Mouse (Mus musculus): ENCODE results near the gene Olfr1111. TPM values are rescaled to one million over a fixed set of nuclear protein-coding genes. Genes with fewer than 3 reads are reported as not detected.
"Not testable (repeated sequence)": the region's sequence is repeated elsewhere in the genome, so short reads cannot be mapped to it uniquely, and the experiment has no call there.

Olfr1111 gene
- not detected in 2 replicates for polyA plus RNA-seq (2012; rRNA removed)

DNA sequence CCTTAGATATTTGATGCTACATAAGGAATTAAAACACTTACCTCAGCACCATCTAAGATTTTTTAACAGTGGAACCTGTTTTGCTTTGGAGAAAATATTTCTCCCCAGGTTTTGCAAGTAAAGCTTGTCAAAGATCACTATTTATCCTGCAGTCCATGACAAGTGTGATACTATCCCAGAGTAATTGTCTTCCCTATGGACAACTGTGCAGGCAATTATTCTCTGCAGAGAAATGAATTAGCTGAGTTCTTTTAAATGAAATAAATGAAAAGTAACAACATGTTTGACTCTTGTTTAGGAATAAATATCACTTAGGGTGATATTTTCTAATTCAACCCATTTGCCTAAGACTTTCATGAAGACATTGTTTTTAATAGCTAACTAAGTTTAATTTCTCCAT is at the start of gene Olfr1111:
Gene Olfr1111 (minus strand): TSS at position 101 of the 400 bp plus-strand sequence.
- Histone ChIP-seq H3K27ac (ENCODE audit: insufficient read depth, low read length) (no peak within 1 kb of the TSS), H3K4me1 (ENCODE audit: control insufficient read depth, insufficient read depth, low read length) (no peaks in the 10 kb centered on the region), H3K4me3 (ENCODE audit: insufficient read depth, low read length) (no peak within 1 kb of the TSS)
- TF ChIP-seq CTCF (IDR thresholded peaks at IDR 0.05; ENCODE audit: extremely low read depth, insufficient read depth, low read length): no peak
- TF ChIP-seq POLR2A (IDR thresholded peaks at IDR 0.05; ENCODE audit: extremely low read depth, insufficient read depth, low read length): no peak

DNA sequence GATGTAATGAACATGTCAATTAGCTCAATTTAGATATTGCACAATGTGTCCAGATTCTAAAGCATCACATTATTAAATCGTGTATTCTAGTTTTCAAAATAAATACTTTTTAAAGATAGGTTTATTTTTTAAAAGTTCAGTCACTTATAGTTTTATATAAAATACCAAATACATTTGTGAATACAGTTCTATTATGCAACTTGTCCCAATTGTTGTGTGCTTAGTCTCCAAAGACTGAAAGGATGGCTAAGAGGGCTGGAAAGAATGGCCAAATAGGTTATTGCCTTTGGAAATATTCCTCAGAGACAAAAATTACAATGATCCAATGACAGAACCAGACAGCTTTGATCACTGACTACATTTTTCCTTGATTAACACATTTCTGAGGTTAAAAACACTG is 35.1 kb upstream of the Olfr1111 start, which contains the start of gene Olfr1112:
Gene Olfr1112 (plus strand): TSS at position 301 of the 400 bp plus-strand sequence.
- Histone ChIP-seq H3K4me3 (ENCODE audit: insufficient read depth, low read length) (no peak within 1 kb of the TSS), H3K27ac (ENCODE audit: insufficient read depth, low read length) (no peak within 1 kb of the TSS), H3K4me1 (ENCODE audit: control insufficient read depth, insufficient read depth, low read length) (no peaks in the 10 kb centered on the region)
- TF ChIP-seq CTCF (IDR thresholded peaks at IDR 0.05; ENCODE audit: extremely low read depth, insufficient read depth, low read length): no peak
- no peak for TF ChIP-seq POLR2A (IDR thresholded peaks at IDR 0.05; ENCODE audit: extremely low read depth, insufficient read depth, low read length)

DNA sequence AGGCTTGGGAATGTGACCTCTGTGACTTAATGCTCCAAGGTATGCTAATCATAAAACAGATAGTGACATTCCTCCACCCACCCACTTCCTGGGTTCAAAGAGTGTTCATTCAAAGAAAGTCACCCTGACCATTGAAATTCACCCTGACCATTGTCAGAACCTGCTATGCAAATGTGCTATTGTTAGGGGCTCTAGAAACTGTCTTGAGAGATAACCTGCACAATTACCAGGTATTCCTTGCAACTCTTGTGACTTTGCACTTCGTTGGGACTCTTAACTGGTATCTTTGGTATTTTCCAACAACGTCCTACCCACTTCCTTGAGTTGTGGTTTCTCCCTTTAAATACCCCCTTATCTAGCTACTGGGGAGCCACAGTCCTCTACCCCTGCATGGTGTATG is 15.3 kb upstream of the Olfr1111 start:
- H3K4me1 ChIP-seq (ENCODE audit: control insufficient read depth, insufficient read depth, low read length); H3K27ac ChIP-seq (ENCODE audit: insufficient read depth, low read length); H3K4me3 ChIP-seq (ENCODE audit: insufficient read depth, low read length): not testable (repeated sequence)

DNA sequence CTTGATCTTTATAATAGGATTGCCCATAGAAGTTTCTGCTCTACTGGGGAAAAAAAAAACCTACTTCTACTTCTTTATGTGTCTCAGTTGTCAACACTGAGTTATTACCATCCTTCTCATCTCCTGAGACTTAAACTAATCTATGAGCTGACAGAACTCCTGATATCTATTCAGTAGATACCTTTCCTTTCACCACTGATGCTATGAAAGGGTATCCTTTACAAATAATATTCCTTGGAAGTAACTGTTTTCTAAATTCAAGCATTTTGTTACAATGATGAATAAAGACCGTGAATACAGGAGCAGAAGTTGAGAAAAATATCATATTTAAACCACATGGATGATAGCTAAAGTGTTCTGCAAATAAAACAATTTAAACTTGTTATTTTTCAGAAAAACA is 12.2 kb downstream of the Olfr1111 start, which contains the start of gene Olfr1110:
Gene Olfr1110 (minus strand): TSS at position 101 of the 400 bp plus-strand sequence.
- Histone ChIP-seq H3K27ac (ENCODE audit: insufficient read depth, low read length) (no peak within 1 kb of the TSS), H3K4me1 (ENCODE audit: control insufficient read depth, insufficient read depth, low read length) (no peaks in the 10 kb centered on the region), H3K4me3 (ENCODE audit: insufficient read depth, low read length) (no peak within 1 kb of the TSS)
- TF ChIP-seq CTCF (IDR thresholded peaks at IDR 0.05; ENCODE audit: extremely low read depth, insufficient read depth, low read length): no peak
- no peak for TF ChIP-seq POLR2A (IDR thresholded peaks at IDR 0.05; ENCODE audit: extremely low read depth, insufficient read depth, low read length)

DNA sequence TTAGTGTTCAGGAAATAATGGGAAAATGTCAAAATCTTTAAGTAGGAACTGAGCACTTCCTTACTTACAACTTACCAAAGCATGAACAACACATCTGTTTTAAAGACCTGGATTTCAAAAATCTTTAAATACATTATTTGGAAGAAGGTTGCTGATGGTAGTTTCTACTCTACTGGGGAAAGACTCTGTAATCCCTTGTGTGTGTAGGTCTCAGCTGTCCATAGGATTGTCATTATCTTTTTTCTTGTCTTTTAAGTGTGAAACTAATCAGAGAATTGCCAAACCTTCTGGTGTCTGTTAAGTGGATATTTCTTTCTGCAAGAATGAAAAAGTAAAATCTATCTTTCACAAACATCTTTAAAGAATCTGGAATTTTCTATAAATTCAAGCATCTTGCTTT is 38.0 kb downstream of the Olfr1111 start, which contains the start of gene Olfr259:
Gene Olfr259 (minus strand): TSS at position 101 of the 400 bp plus-strand sequence.
- Histone ChIP-seq H3K27ac (ENCODE audit: insufficient read depth, low read length) (no peak within 1 kb of the TSS), H3K4me1 (ENCODE audit: control insufficient read depth, insufficient read depth, low read length) (no peaks in the 10 kb centered on the region), H3K4me3 (ENCODE audit: insufficient read depth, low read length) (no peak within 1 kb of the TSS)
- TF ChIP-seq CTCF (IDR thresholded peaks at IDR 0.05; ENCODE audit: extremely low read depth, insufficient read depth, low read length): no peak
- TF ChIP-seq POLR2A (IDR thresholded peaks at IDR 0.05; ENCODE audit: extremely low read depth, insufficient read depth, low read length): no peak

Other genes starting within 250 kb of the Olfr1111 start
- not detected in 2 replicates for gene Olfr1098, start 228.1 kb downstream of the Olfr1111 start, polyA plus RNA-seq (2012; rRNA removed)
- gene Olfr1099, start 191.9 kb downstream of the Olfr1111 start, polyA plus RNA-seq (2012; rRNA removed): not detected in 2 replicates
- gene Olfr1100, start 172.7 kb downstream of the Olfr1111 start, polyA plus RNA-seq (2012; rRNA removed): not detected in 2 replicates
- gene Olfr1101, start 161.4 kb downstream of the Olfr1111 start, polyA plus RNA-seq (2012; rRNA removed): not detected in 2 replicates
- gene Olfr1102, start 154.2 kb downstream of the Olfr1111 start, polyA plus RNA-seq (2012; rRNA removed): not detected in 2 replicates
- gene Olfr1104, start 125.5 kb downstream of the Olfr1111 start, polyA plus RNA-seq (2012; rRNA removed): not detected in 2 replicates
- gene Olfr1105, start 116.1 kb downstream of the Olfr1111 start, polyA plus RNA-seq (2012; rRNA removed): not detected in 2 replicates
- not detected in 2 replicates for gene Olfr1106, start 100.4 kb downstream of the Olfr1111 start, polyA plus RNA-seq (2012; rRNA removed)
- gene Olfr1107, start 76.8 kb downstream of the Olfr1111 start, polyA plus RNA-seq (2012; rRNA removed): not detected in 2 replicates
- not detected in 2 replicates for gene Olfr1109, start 56.6 kb downstream of the Olfr1111 start, polyA plus RNA-seq (2012; rRNA removed)
- not detected in 2 replicates for gene Olfr259, start 38.1 kb downstream of the Olfr1111 start, polyA plus RNA-seq (2012; rRNA removed)
- not detected in 2 replicates for gene Olfr1110, start 12.3 kb downstream of the Olfr1111 start, polyA plus RNA-seq (2012; rRNA removed)
- not detected in 2 replicates for gene Olfr1112, start 35.2 kb upstream of the Olfr1111 start, polyA plus RNA-seq (2012; rRNA removed)
- gene Olfr1113, start 56.3 kb upstream of the Olfr1111 start, polyA plus RNA-seq (2012; rRNA removed): not detected in 2 replicates
- gene Olfr1115, start 95.4 kb upstream of the Olfr1111 start, polyA plus RNA-seq (2012; rRNA removed): not detected in 2 replicates
- gene Olfr1116, start 114.9 kb upstream of the Olfr1111 start, polyA plus RNA-seq (2012; rRNA removed): not detected in 2 replicates
- not detected in 2 replicates for gene Olfr1118, start 155.0 kb upstream of the Olfr1111 start, polyA plus RNA-seq (2012; rRNA removed)
- gene Olfr1120, start 202.2 kb upstream of the Olfr1111 start, polyA plus RNA-seq (2012; rRNA removed): not detected in 2 replicates
- gene Olfr1121, start 217.3 kb upstream of the Olfr1111 start, polyA plus RNA-seq (2012; rRNA removed): not detected in 2 replicates
- gene Olfr1122, start 233.2 kb upstream of the Olfr1111 start, polyA plus RNA-seq (2012; rRNA removed): not detected in 2 replicates